Mouse (Mus musculus) olfactory bulb, adult 2 months (tissue): ENCODE results near the gene Asic5.

ENCODE experiments used
- CTCF ChIP-seq: fragments of 200-500 bp; IDR thresholded peaks from 2 replicates; pipeline ENCODE4 v1.5.1; 2012; ENCODE audit warnings: low read depth, mild to moderate bottlenecking, low read length, moderate library complexity; ENCODE audit not compliant: insufficient read depth
- POLR2A ChIP-seq: fragments of 200-500 bp; IDR thresholded peaks from 2 replicates; pipeline ENCODE4 v1.6.1; 2012; ENCODE audit warnings: mild to moderate bottlenecking, low read depth, low read length, moderate library complexity; ENCODE audit not compliant: insufficient read depth

GRCm38 (mm10) chr3:81949048-81949447, 33.0 kb upstream of the Asic5 start:
- no peak for TF ChIP-seq CTCF
- TF ChIP-seq POLR2A, result no peak
